ENCODE assay signal across 8 mouse cellular contexts in the genomic region with DNA sequence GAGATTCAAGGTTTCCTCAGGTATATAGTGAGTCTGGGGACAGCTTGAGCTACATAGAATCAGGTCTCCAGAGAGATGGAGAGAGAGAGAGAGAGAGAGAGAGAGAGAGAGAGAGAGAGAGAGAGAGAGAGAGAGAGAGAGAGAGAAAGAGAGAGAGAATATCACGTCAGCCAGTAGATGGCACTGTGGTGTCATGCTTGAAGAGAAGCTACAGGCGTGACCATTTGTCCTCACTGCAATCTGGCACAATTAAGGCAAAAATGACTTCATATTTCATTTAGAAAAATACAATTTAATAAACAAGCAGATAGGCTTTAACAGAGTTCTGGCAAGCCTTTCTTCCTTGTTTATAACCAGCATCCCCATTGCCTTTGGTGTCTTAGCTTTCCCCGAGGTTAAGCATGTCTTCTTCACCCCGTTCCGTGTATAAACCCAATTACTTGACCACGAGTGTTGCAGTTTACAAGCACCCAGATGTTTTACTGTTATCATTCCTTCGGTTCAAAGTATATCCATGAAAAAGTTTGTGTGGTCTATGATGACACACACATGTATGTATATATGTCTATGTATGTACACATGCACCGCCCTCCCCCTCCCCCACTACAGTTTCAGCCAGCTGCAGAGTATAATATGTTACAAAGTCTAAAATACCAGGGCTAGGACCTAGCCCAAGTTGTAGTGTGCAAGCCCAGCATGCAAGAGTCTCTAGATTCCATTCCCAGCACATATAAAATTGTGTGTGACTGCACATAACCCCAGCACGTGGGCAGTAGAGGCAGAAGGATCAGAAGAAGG. TPM values are rescaled to one million over a fixed set of nuclear protein-coding genes. Genes with fewer than 3 reads are reported as not detected.
A peak's percentile ranks its signal among the peaks of the same experiment; 100 is the strongest.
DNase-seq lines count a peak whose midpoint lies in the region; ATAC-seq and TF ChIP-seq lines count a peak whose summit lies in the region.

No protein-coding gene starts in this region.

- peak; percentile 63 for DNase-seq in gastrocnemius, adult 18-20 months (ENCODE audit: low spot score)
- no peak for DNase-seq in gastrocnemius, postnatal 25 days
- DNase-seq in adrenal gland, postnatal 14 days: peak; percentile 73
- peak; percentile 83 for DNase-seq in embryonic facial prominence, embryonic 14.5 days (ENCODE audit: low spot score)
- DNase-seq in left cerebral cortex, adult 2 months (ENCODE audit: extremely low spot score in 1 of 2, low spot score in 2 of 2): peak; percentile 51 to 64
- DNase-seq in thymus, postnatal 0 days (ENCODE audit: low spot score): peak; percentile 26

- H3K4me1 ChIP-seq in embryonic facial prominence, embryonic 14.5 days (ENCODE audit: control insufficient read depth, insufficient read depth, low read length): no peaks in the 10 kb centered on the region
- peaks cover 5% of the 10 kb centered on the region; the same call in 1 of the 2 replicates for H3K4me1 ChIP-seq in hindbrain, embryonic 13.5 days (replicated peaks)
- peaks cover 6% of the 10 kb centered on the region for H3K4me1 ChIP-seq in midbrain, embryonic 15.5 days

- no peak overlapping the region for H3K4me2 ChIP-seq in embryonic facial prominence, embryonic 14.5 days (ENCODE audit: low read depth, low read length)
- no peak overlapping the region for H3K4me2 ChIP-seq in hindbrain, embryonic 13.5 days
- H3K4me2 ChIP-seq in midbrain, embryonic 15.5 days: 0 out of 2 replicates have a peak overlapping the region, but pooled peaks have one; percentile 21

- ATAC-seq in embryonic facial prominence, embryonic 14.5 days (ENCODE audit: low read depth): no peak; the same call in 1 of the 2 replicates
- ATAC-seq in hindbrain, embryonic 13.5 days (ENCODE audit: low FRiP score): peak; percentile 52; the same call in 1 of the 2 replicates
- ATAC-seq in midbrain, embryonic 15.5 days (replicated peaks): peak; percentile 37; the same call in 1 of the 2 replicates

- no peak overlapping the region for H3K4me3 ChIP-seq in embryonic facial prominence, embryonic 14.5 days (ENCODE audit: low read depth, low read length)
- H3K4me3 ChIP-seq in hindbrain, embryonic 13.5 days: no peak overlapping the region
- H3K4me3 ChIP-seq in left cerebral cortex, adult 2 months: peak overlapping the region; percentile 21
- H3K4me3 ChIP-seq in midbrain, embryonic 15.5 days: no peak overlapping the region

- 54% methylated on average over 9 of the region's 9 CpGs for WGBS in embryonic facial prominence, embryonic 14.5 days
- WGBS in hindbrain, embryonic 13.5 days: 56% methylated on average over 9 of the region's 9 CpGs
- 59% methylated on average over 9 of the region's 9 CpGs for WGBS in midbrain, embryonic 15.5 days

- H3K27me3 ChIP-seq in embryonic facial prominence, embryonic 14.5 days (replicated peaks; ENCODE audit: control insufficient read depth, insufficient read depth, low read length): no peaks in the 10 kb centered on the region
- no peaks in the 10 kb centered on the region for H3K27me3 ChIP-seq in hindbrain, embryonic 13.5 days
- H3K27me3 ChIP-seq in midbrain, embryonic 15.5 days (replicated peaks): no peaks in the 10 kb centered on the region

- H3K9ac ChIP-seq in embryonic facial prominence, embryonic 14.5 days (ENCODE audit: low read depth, low read length): no peak overlapping the region
- no peak overlapping the region for H3K9ac ChIP-seq in hindbrain, embryonic 13.5 days
- H3K9ac ChIP-seq in midbrain, embryonic 15.5 days: no peak overlapping the region

- peak; percentile 68 for TF ChIP-seq CTCF in left cerebral cortex, adult 2 months (IDR thresholded peaks at IDR 0.05)

- no peaks in the 10 kb centered on the region for H3K36me3 ChIP-seq in embryonic facial prominence, embryonic 14.5 days (ENCODE audit: control insufficient read depth, insufficient read depth, low read length)
- H3K36me3 ChIP-seq in hindbrain, embryonic 13.5 days: no peaks in the 10 kb centered on the region
- H3K36me3 ChIP-seq in midbrain, embryonic 15.5 days (replicated peaks): no peaks in the 10 kb centered on the region

- H3K27ac ChIP-seq in embryonic facial prominence, embryonic 14.5 days (replicated peaks; ENCODE audit: low read depth, low read length): no peak overlapping the region
- no peak overlapping the region for H3K27ac ChIP-seq in hindbrain, embryonic 13.5 days
- H3K27ac ChIP-seq in left cerebral cortex, adult 2 months: no peak overlapping the region; the same call in 1 of the 2 replicates
- H3K27ac ChIP-seq in midbrain, embryonic 15.5 days: no peak overlapping the region

- H3K9me3 ChIP-seq in embryonic facial prominence, embryonic 14.5 days (ENCODE audit: control insufficient read depth, low read length): no peaks in the 10 kb centered on the region
- H3K9me3 ChIP-seq in hindbrain, embryonic 13.5 days: no peaks in the 10 kb centered on the region
- H3K9me3 ChIP-seq in midbrain, embryonic 15.5 days: no peaks in the 10 kb centered on the region

- intact Hi-C loops in left cerebral cortex, adult 2 months (cut with DNase I): loop anchor here (1.0 to 5.0 kb wide), 5 partner anchors 82 to 510 kb away; no protein-coding TSS in a partner anchor

RNA-seq across cellular contexts. Expression of gene Ank3, which starts 53.8 kb away (rescaled TPM):
- 10 to 100 TPM; 78.0 to 88.7 TPM for total RNA-seq in gastrocnemius, adult 18-20 months (2021)
- total RNA-seq in gastrocnemius, postnatal 25 days (2021): 10 to 100 TPM; 86.6 to 98.7 TPM
- total RNA-seq in adrenal gland, postnatal 14 days (2021): 16.6 and 19.4 TPM in 2 replicates
- polyA plus RNA-seq in embryonic facial prominence, embryonic 14.5 days (2014; fragmentation: Nextera tagmentation; extraction: Ambion mirVana): 22.5 and 23.1 TPM in 2 replicates
- 114 TPM in 2 replicates for polyA plus RNA-seq in hindbrain, embryonic 13.5 days (2015; fragmentation: Nextera tagmentation; extraction: Ambion mirVana)
- total RNA-seq in left cerebral cortex, adult 2 months (2021): 100 to 1,000 TPM; 520 to 555 TPM
- polyA plus RNA-seq in midbrain, embryonic 15.5 days (2015; fragmentation: Nextera tagmentation; extraction: Ambion mirVana): 90.8 and 108 TPM in 2 replicates
- polyA plus RNA-seq in thymus, postnatal 0 days (2015; fragmentation: Nextera tagmentation; extraction: Ambion mirVana): 8.5 and 10.5 TPM in 2 replicates

Comparison
In these comparisons a context has a peak if more than half of its experiments do, and no peak if none do; other contexts are left out.
1. RNA of gene Ank3, which starts 53.8 kb away (total RNA-seq): 520 to 555 TPM in left cerebral cortex, adult 2 months; 86.6 to 98.7 TPM in gastrocnemius, postnatal 25 days, 78.0 to 88.7 TPM in gastrocnemius, adult 18-20 months and 16.6 to 19.4 TPM in adrenal gland, postnatal 14 days; every median in the first group is over 4 times any median in the second.